Mouse (Mus musculus): ENCODE results near the gene Slco1a5. TPM values are rescaled to one million over a fixed set of nuclear protein-coding genes. Genes with fewer than 3 reads are reported as not detected.
A peak's percentile ranks its signal among the peaks of the same experiment; 100 is the strongest.
"Not testable (repeated sequence)": the region's sequence is repeated elsewhere in the genome, so short reads cannot be mapped to it uniquely, and the experiment has no call there.

Gene Slco1a5
- polyA plus RNA-seq, 1 experiment from 2014 or later = 0.12 TPM

GRCm38 (mm10) chr6:142357106-142357505 lies 34.3 kb upstream of the Slco1a5 start:
- no peaks in the 10 kb centered on the region for H3K4me1 ChIP-seq (ENCODE audit: insufficient read depth)
- no peak overlapping the region for H3K4me3 ChIP-seq (ENCODE audit: low read depth, low read length)
- TF ChIP-seq CTCF (IDR thresholded peaks at IDR 0.05; ENCODE audit: low read depth) = no peak
- no peak overlapping the region for H3K9ac ChIP-seq
- ATAC-seq (ENCODE audit: insufficient read depth) (no peak), DNase-seq (no peak)
- no peak overlapping the region for H3K4me2 ChIP-seq
- no peak overlapping the region for H3K27ac ChIP-seq (ENCODE audit: low read depth)
- H3K36me3 ChIP-seq (ENCODE audit: insufficient read depth) = peaks cover 46% of the 10 kb centered on the region
- WGBS = 64% methylated on average over 7 of the region's 7 CpGs
- no peaks in the 10 kb centered on the region for H3K9me3 ChIP-seq (ENCODE audit: low read depth, low read length)
- H3K27me3 ChIP-seq (ENCODE audit: insufficient read depth, low read length) = no peaks in the 10 kb centered on the region

- WGBS = 75% methylated on average over 3 of the region's 3 CpGs
- not testable (repeated sequence) for DNase-seq; H3K4me1 ChIP-seq (ENCODE audit: insufficient read depth); H3K27me3 ChIP-seq (ENCODE audit: insufficient read depth, low read length); H3K9ac ChIP-seq; H3K27ac ChIP-seq (ENCODE audit: low read depth); H3K4me2 ChIP-seq; ATAC-seq (ENCODE audit: insufficient read depth); H3K4me3 ChIP-seq (ENCODE audit: low read depth, low read length); H3K9me3 ChIP-seq (ENCODE audit: low read depth, low read length)
- H3K36me3 ChIP-seq (ENCODE audit: insufficient read depth) = peaks cover 43% of the 10 kb centered on the region; the same call in 1 of the 2 replicates
These were observed 29.3 kb upstream of the Slco1a5 start for GRCm38 (mm10) chr6:142352099-142352498.

- Histone ChIP-seq H3K36me3 (ENCODE audit: insufficient read depth) (peaks cover 26% of the 10 kb centered on the region; the same call in 1 of the 2 replicates), H3K27me3 (ENCODE audit: insufficient read depth, low read length) (no peaks in the 10 kb centered on the region), H3K9me3 (ENCODE audit: low read depth, low read length) (no peaks in the 10 kb centered on the region), H3K9ac (no peak overlapping the region), H3K27ac (ENCODE audit: low read depth) (no peak overlapping the region), H3K4me1 (ENCODE audit: insufficient read depth) (0 out of 2 replicates have a peak, but pooled peaks cover 3% of the 10 kb centered on the region), H3K4me3 (ENCODE audit: low read depth, low read length) (no peak overlapping the region), H3K4me2 (no peak overlapping the region; the same call in 1 of the 2 replicates)
- no peak for TF ChIP-seq CTCF (IDR thresholded peaks at IDR 0.05; ENCODE audit: low read depth)
- ATAC-seq (ENCODE audit: insufficient read depth) (no peak), DNase-seq (peak; percentile 47)
- 56% methylated on average over 11 of the region's 11 CpGs for WGBS
These were observed 24.9 kb upstream of the Slco1a5 start for GRCm38 (mm10) chr6:142347431-142348385.

- DNase-seq = no peak
- Histone ChIP-seq H3K4me3 (ENCODE audit: low read depth, low read length) (peak overlapping the region; percentile 70), H3K9ac (peak overlapping the region; percentile 58), H3K27ac (ENCODE audit: low read depth) (no peak overlapping the region), H3K27me3 (ENCODE audit: insufficient read depth, low read length) (no peaks in the 10 kb centered on the region), H3K9me3 (ENCODE audit: low read depth, low read length) (no peaks in the 10 kb centered on the region), H3K4me1 (ENCODE audit: insufficient read depth) (0 out of 2 replicates have a peak, but pooled peaks cover 3% of the 10 kb centered on the region), H3K36me3 (ENCODE audit: insufficient read depth) (peaks cover 18% of the 10 kb centered on the region; the same call in 1 of the 2 replicates), H3K4me2 (peak overlapping the region; percentile 63)
- TF ChIP-seq CTCF (IDR thresholded peaks at IDR 0.05; ENCODE audit: low read depth) = no peak
- 39% methylated on average over 12 of the region's 12 CpGs for WGBS
- ATAC-seq (ENCODE audit: insufficient read depth) = no peak
These were observed 23.7 kb upstream of the Slco1a5 start for GRCm38 (mm10) chr6:142346181-142347110.

GRCm38 (mm10) chr6:142345440-142346038 lies 22.8 kb upstream of the Slco1a5 start, which contains the start of gene Pyroxd1:
Gene Pyroxd1, plus strand, starts transcription at chr6:142345654.
- peak within 1 kb of the TSS; percentile 73 for H3K27ac ChIP-seq (ENCODE audit: low read depth)
- H3K9me3 ChIP-seq (ENCODE audit: low read depth, low read length) = no peaks in the 10 kb centered on the region
- H3K27me3 ChIP-seq (ENCODE audit: insufficient read depth, low read length) = no peaks in the 10 kb centered on the region
- peak within 1 kb of the TSS; percentile 63 for H3K4me2 ChIP-seq
- under 1% methylated on average over 45 of the region's 48 CpGs for WGBS
- H3K4me3 ChIP-seq (ENCODE audit: low read depth, low read length) = peak within 1 kb of the TSS; percentile 70
- peak; percentile 96 for ATAC-seq (ENCODE audit: insufficient read depth)
- H3K36me3 ChIP-seq (ENCODE audit: insufficient read depth) = peaks cover 10% of the 10 kb centered on the region; the same call in 1 of the 2 replicates
- peak within 1 kb of the TSS; percentile 58 for H3K9ac ChIP-seq
- no peak for TF ChIP-seq CTCF (IDR thresholded peaks at IDR 0.05; ENCODE audit: low read depth)
- H3K4me1 ChIP-seq (ENCODE audit: insufficient read depth) = 0 out of 2 replicates have a peak, but pooled peaks cover 3% of the 10 kb centered on the region
- peak; percentile 97 for DNase-seq

DNA sequence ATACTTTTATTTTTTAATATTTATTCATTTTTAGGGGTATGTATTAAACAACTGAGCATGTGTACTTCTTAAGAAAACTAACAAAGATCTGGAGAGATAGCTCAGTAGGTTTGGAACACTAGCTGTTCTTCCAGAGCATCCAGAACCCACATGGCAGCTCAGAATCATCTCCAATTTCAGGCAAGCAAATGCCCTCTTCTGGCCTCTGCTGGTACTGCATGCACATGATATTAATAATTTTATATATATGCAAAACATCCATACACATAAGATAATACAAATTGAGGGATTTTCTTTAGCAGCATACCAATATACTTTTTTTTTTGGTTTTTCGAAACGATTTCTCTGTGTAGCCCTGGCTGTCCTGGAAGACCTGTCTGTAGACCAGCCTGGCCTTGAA lies 20.8 kb upstream of the Slco1a5 start:
- no peak for ATAC-seq (ENCODE audit: insufficient read depth)
- Histone ChIP-seq H3K27ac (ENCODE audit: low read depth) (no peak overlapping the region), H3K36me3 (ENCODE audit: insufficient read depth) (no peaks in the 10 kb centered on the region), H3K9ac (no peak overlapping the region), H3K27me3 (ENCODE audit: insufficient read depth, low read length) (no peaks in the 10 kb centered on the region), H3K9me3 (ENCODE audit: low read depth, low read length) (no peaks in the 10 kb centered on the region), H3K4me1 (ENCODE audit: insufficient read depth) (0 out of 2 replicates have a peak, but pooled peaks cover 3% of the 10 kb centered on the region), H3K4me3 (ENCODE audit: low read depth, low read length) (no peak overlapping the region), H3K4me2 (no peak overlapping the region)
- WGBS = 62% methylated on average over 2 of the region's 2 CpGs
- peak; percentile 81 for DNase-seq
- TF ChIP-seq CTCF (IDR thresholded peaks at IDR 0.05; ENCODE audit: low read depth) = peak; percentile 70
